Mouse (Mus musculus) lung, postnatal 0 days (tissue): ENCODE measurements around the gene Dync1li2.

Experiments used
- CTCF ChIP-seq: IDR thresholded peaks from 2 replicates; pipeline ENCODE4 v1.5.1; 2016; ENCODE audit warnings: antibody characterized with exemption, mild to moderate bottlenecking
- EP300 ChIP-seq: IDR thresholded peaks from 2 replicates; pipeline ENCODE4 v1.6.1; 2016; ENCODE audit warnings: antibody characterized with exemption, mild to moderate bottlenecking, control low read depth

DNA sequence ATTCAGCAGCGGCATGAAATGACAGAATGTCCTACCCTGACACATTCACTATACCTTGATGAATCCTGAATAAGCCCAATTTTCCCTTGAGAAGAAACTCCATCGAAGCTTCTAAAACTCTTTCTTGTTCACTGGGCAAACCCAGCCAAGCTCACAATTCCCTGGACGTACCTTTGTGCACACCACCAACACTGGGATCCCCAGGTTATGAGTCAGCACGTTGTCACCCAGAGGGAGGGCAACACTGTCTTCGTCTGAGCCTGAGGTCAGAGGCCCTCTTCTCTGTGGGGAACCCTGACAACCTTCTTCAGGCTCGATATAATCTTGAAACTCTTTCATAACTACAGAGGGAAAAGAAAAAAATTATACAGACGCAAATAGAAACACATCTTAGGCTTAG, 12.6 kb downstream of the Dync1li2 start:
- no peak for TF ChIP-seq EP300
- TF ChIP-seq CTCF: no peak
